Mouse (Mus musculus) limb, embryonic 15.5 days (tissue): ENCODE results near the gene Olfr1129. TPM values are rescaled to one million over a fixed set of nuclear protein-coding genes. Genes with fewer than 3 reads are reported as not detected.
"Not testable (repeated sequence)": the region's sequence is repeated elsewhere in the genome, so short reads cannot be mapped to it uniquely, and the experiment has no call there.

Source experiments
- ATAC-seq: fragments of 200-750 bp; cut with Nextera tagmentation; 2 replicates; pipeline ENCODE4 v1.8.0; 2017; ENCODE audit warnings: low read depth, moderate TSS enrichment; ENCODE audit not compliant: insufficient number of reproducible peaks, low FRiP score, low TSS enrichment
- H3K27ac ChIP-seq: fragments of 300-500 bp; sonication (generic); 2 replicates; pipeline ENCODE4 v1.5.1; 2015; ENCODE audit warnings: moderate library complexity, mild to moderate bottlenecking, inconsistent platforms
- H3K27me3 ChIP-seq: fragments of 300-500 bp; sonication (generic); 2 replicates; pipeline ENCODE4 v1.6.1; 2015; ENCODE audit warnings: inconsistent platforms
- H3K36me3 ChIP-seq: fragments of 300-500 bp; sonication (generic); 2 replicates; pipeline ENCODE4 v1.6.1; 2015; ENCODE audit warnings: inconsistent platforms
- H3K4me1 ChIP-seq: fragments of 300-500 bp; sonication (generic); 2 replicates; pipeline ENCODE4 v1.6.1; 2015; ENCODE audit warnings: inconsistent platforms
- H3K4me2 ChIP-seq: fragments of 300-500 bp; sonication (generic); 2 replicates; pipeline ENCODE4 v1.6.1; 2015; ENCODE audit warnings: mild to moderate bottlenecking, inconsistent platforms
- H3K4me3 ChIP-seq: fragments of 300-500 bp; sonication (generic); 2 replicates; pipeline ENCODE4 v1.5.1; 2015; ENCODE audit warnings: mild to moderate bottlenecking, inconsistent platforms
- H3K9ac ChIP-seq: fragments of 300-500 bp; sonication (generic); 2 replicates; pipeline ENCODE4 v1.6.1; 2015; ENCODE audit warnings: inconsistent platforms
- H3K9me3 ChIP-seq: fragments of 300-500 bp; sonication (generic); 2 replicates; pipeline ENCODE4 v1.6.1; 2016; ENCODE audit warnings: inconsistent platforms
- WGBS: fragments of 180-500 bp; shearing (Covaris S2); methylation state at CpG from one replicate; pipeline ENCODE4 v1.1.7; 2015; 5-methylcytosine and 5-hydroxymethylcytosine counted together
- polyA plus RNA-seq: library from polyadenylated mRNA; unstranded; fragments of >200 nt; fragmentation: Nextera tagmentation; extraction: Ambion mirVana; gene quantifications from 2 replicates; pipeline ENCODE4 v1.2.1, GENCODE M21; 2015

The Olfr1129 gene
- polyA plus RNA-seq: not detected in 2 replicates

GRCm38 (mm10) chr2:87573602-87574001 is at the start of gene Olfr1129:
TSS of gene Olfr1129 (plus strand) at chr2:87573902.
- H3K9me3 ChIP-seq, H3K27me3 ChIP-seq, H3K4me1 ChIP-seq, H3K9ac ChIP-seq, ATAC-seq, H3K4me2 ChIP-seq, H3K27ac ChIP-seq, H3K36me3 ChIP-seq, H3K4me3 ChIP-seq: not testable (repeated sequence)
- 71% methylated on average over 1 of the region's 1 CpGs for WGBS

DNA sequence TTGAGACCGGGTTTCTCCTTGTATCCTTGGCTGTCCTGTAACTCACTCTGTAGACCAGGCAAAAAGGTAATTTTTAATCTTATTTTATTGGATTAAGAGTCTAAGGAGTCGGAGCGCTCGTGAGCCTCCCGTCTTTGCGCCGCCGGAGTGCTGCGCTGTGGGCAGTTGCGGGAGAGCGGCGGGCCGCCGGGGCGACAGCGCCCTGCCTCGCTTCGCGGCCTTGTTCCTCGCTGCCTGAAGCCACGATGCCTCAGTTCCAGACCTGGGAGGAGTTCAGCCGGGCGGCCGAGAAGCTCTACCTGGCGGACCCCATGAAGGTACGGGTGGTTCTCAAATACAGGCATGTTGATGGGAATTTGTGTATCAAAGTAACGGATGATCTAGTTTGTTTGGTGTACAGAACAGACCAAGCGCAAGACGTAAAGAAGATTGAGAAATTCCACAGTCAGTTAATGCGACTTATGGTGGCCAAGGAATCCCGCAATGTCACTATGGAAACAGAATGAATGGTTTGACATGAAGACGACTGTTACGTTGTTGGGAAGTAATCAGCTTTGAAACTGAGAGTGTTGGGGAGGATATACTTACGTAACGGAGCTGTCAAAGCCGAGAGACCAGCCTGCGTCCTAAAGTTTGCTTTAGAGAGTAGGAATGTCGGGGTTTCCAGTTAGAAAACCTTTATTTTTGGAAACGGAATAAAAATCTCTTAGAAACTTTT is 47.6 kb upstream of the Olfr1129 start:
- not testable (repeated sequence) for H3K4me1 ChIP-seq, H3K4me2 ChIP-seq, H3K27me3 ChIP-seq, H3K27ac ChIP-seq, H3K9me3 ChIP-seq, H3K4me3 ChIP-seq, H3K36me3 ChIP-seq, ATAC-seq, H3K9ac ChIP-seq
- 36% methylated on average over 39 of the region's 39 CpGs for WGBS

DNA sequence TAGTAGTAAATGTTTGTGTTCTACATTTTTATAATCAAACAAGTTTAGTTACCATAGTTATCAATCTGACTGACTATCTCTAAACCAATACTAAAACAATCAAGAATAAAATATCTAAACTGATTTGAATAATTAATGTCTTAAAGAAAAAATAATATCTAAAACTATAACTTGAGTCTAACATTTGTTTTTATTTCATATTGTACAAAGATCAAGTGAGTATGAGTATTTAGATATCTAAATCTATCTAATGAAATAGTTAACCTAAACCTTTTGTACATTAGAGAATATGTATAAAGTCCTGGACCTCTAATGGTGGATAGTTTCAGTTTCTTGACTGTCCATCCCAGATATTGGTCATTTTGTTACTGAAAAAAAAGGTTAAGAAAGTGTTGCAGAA is 42.2 kb upstream of the Olfr1129 start, which contains the start of gene Olfr153:
Gene Olfr153, plus strand, starts transcription at position 301 of the 400 bp plus-strand sequence.
- Histone ChIP-seq H3K9me3 (no peaks in the 10 kb centered on the region), H3K4me3 (no peak within 1 kb of the TSS), H3K4me2 (no peak within 1 kb of the TSS), H3K9ac (no peak within 1 kb of the TSS), H3K36me3 (no peaks in the 10 kb centered on the region), H3K4me1 (no peaks in the 10 kb centered on the region), H3K27me3 (no peaks in the 10 kb centered on the region), H3K27ac (no peak within 1 kb of the TSS)
- no peak for ATAC-seq

DNA sequence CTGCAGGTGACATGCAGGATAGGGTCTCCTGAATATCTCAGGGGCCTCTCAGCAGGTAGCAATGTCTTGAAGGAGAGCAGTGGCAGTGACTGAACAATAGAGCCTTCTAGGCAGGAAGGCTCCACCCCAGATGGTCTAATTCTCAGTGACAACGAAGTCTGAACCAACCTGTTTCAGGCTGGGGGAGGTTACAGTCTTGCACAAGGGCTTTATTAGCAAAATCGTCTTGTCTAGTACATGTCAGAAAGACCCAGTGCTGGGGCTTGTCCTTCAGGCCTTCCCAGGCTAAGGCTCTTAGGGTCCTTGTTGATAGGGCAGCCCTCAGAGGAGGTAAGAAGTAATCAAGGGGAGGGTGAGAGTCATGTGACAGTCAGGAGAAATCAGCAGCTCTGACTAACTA is 38.9 kb upstream of the Olfr1129 start:
- Histone ChIP-seq H3K4me1 (no peaks in the 10 kb centered on the region), H3K9me3 (no peaks in the 10 kb centered on the region), H3K27ac (no peak overlapping the region), H3K27me3 (no peaks in the 10 kb centered on the region), H3K9ac (no peak overlapping the region), H3K4me3 (no peak overlapping the region), H3K4me2 (no peak overlapping the region), H3K36me3 (no peaks in the 10 kb centered on the region)
- 57% methylated on average over 2 of the region's 2 CpGs for WGBS
- ATAC-seq: no peak

DNA sequence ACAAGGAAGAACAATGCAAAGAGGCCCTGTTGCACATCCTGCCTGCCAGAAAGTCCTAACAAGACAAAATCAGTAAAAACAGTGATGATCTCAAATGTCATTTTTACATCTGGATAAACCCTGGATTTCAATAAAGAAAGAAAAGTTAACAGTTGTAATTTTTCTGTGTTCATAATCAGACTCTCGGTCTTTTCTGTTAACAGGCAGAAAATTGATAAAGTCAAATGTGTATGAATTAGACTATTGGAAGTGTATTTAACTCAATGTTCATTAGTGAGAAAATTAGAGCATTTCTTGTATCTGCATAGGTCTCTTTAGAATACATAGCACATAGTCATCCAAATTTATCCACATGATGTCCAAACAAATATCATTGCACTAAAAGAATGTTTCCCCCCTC is 28.3 kb upstream of the Olfr1129 start, which contains the start of gene Olfr1128:
Gene Olfr1128, minus strand, starts transcription at position 101 of the 400 bp plus-strand sequence.
- no peak within 1 kb of the TSS for H3K9ac ChIP-seq
- H3K4me3 ChIP-seq: no peak within 1 kb of the TSS
- no peaks in the 10 kb centered on the region for H3K36me3 ChIP-seq
- no peaks in the 10 kb centered on the region for H3K4me1 ChIP-seq
- no peak within 1 kb of the TSS for H3K27ac ChIP-seq
- no peaks in the 10 kb centered on the region for H3K27me3 ChIP-seq
- no peak for ATAC-seq
- 87% methylated on average over 1 of the region's 1 CpGs for WGBS
- no peaks in the 10 kb centered on the region for H3K9me3 ChIP-seq
- H3K4me2 ChIP-seq: no peak within 1 kb of the TSS

- not testable (repeated sequence) for H3K4me1 ChIP-seq, H3K4me2 ChIP-seq, H3K9me3 ChIP-seq, H3K4me3 ChIP-seq, H3K27me3 ChIP-seq, H3K36me3 ChIP-seq, H3K27ac ChIP-seq, H3K9ac ChIP-seq, ATAC-seq
These were observed 32.2 kb downstream of the Olfr1129 start, which contains the start of gene Olfr1130 for GRCm38 (mm10) chr2:87605912-87606311. TSS of gene Olfr1130 (plus strand) at chr2:87606212.

DNA sequence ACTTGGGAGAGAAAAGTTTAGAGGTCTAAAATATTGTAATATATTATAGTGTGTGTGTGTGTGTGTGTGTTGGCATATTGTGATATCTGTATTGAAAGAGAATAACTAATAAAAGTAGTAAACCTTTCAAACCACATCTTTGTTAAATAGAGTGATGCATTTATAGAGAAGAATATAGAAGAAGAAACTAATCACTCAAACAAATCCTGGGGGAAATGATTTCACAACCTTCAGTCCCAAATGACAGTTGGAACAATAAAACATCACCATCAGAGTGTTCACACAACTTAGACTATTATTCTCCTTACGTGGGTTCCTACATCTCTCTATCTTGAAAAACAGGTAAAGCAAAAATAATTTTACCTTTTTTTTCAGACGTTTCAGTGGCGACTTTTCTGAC is 53.1 kb downstream of the Olfr1129 start, which contains the start of gene Olfr1131:
Gene Olfr1131, plus strand, starts transcription at position 301 of the 400 bp plus-strand sequence.
- no peak within 1 kb of the TSS for H3K27ac ChIP-seq
- ATAC-seq: no peak
- H3K36me3 ChIP-seq: no peaks in the 10 kb centered on the region
- H3K4me1 ChIP-seq: no peaks in the 10 kb centered on the region
- WGBS: 55% methylated on average over 3 of the region's 3 CpGs
- no peaks in the 10 kb centered on the region for H3K27me3 ChIP-seq
- H3K4me3 ChIP-seq: no peak within 1 kb of the TSS
- no peak within 1 kb of the TSS for H3K4me2 ChIP-seq
- H3K9ac ChIP-seq: no peak within 1 kb of the TSS
- H3K9me3 ChIP-seq: no peaks in the 10 kb centered on the region

Other genes starting within 250 kb of the Olfr1129 start
- gene Olfr1120, start 219.1 kb upstream of the Olfr1129 start, polyA plus RNA-seq: not detected in 2 replicates
- gene Olfr1121, start 204.0 kb upstream of the Olfr1129 start, polyA plus RNA-seq: not detected in 2 replicates
- not detected in 2 replicates for gene Olfr1122, start 188.1 kb upstream of the Olfr1129 start, polyA plus RNA-seq
- gene Olfr1123, start 157.3 kb upstream of the Olfr1129 start, polyA plus RNA-seq: not detected in 2 replicates
- not detected in 2 replicates for gene Olfr1124, start 143.6 kb upstream of the Olfr1129 start, polyA plus RNA-seq
- gene Olfr1126, start 119.9 kb upstream of the Olfr1129 start, polyA plus RNA-seq: not detected in 2 replicates
- not detected in 2 replicates for gene Pramel7, start 76.8 kb upstream of the Olfr1129 start, polyA plus RNA-seq
- gene Pramel6, start 67.3 kb upstream of the Olfr1129 start, polyA plus RNA-seq: not detected in 2 replicates
- not detected in 2 replicates for gene Olfr153, start 42.1 kb upstream of the Olfr1129 start, polyA plus RNA-seq
- not detected in 2 replicates for gene Olfr1128, start 28.4 kb upstream of the Olfr1129 start, polyA plus RNA-seq
- not detected in 2 replicates for gene Olfr1130, start 32.3 kb downstream of the Olfr1129 start, polyA plus RNA-seq
- not detected in 2 replicates for gene Olfr1131, start 53.2 kb downstream of the Olfr1129 start, polyA plus RNA-seq
- gene Olfr1132, start 63.6 kb downstream of the Olfr1129 start, polyA plus RNA-seq: not detected in 2 replicates
- gene Olfr1133, start 73.5 kb downstream of the Olfr1129 start, polyA plus RNA-seq: not detected in 2 replicates
- gene Olfr1134, start 84.6 kb downstream of the Olfr1129 start, polyA plus RNA-seq: not detected in 2 replicates
- gene Olfr1135, start 99.8 kb downstream of the Olfr1129 start, polyA plus RNA-seq: not detected in 2 replicates
- gene Olfr1136, start 120.0 kb downstream of the Olfr1129 start, polyA plus RNA-seq: not detected in 2 replicates
- not detected in 2 replicates for gene Olfr1137, start 139.3 kb downstream of the Olfr1129 start, polyA plus RNA-seq
- not detected in 2 replicates for gene Olfr1138, start 166.1 kb downstream of the Olfr1129 start, polyA plus RNA-seq
- not detected in 2 replicates for gene Olfr1140, start 169.8 kb downstream of the Olfr1129 start, polyA plus RNA-seq
- gene Olfr1141, start 180.1 kb downstream of the Olfr1129 start, polyA plus RNA-seq: not detected in 2 replicates
- not detected in 2 replicates for gene Olfr152, start 205.6 kb downstream of the Olfr1129 start, polyA plus RNA-seq
- gene Olfr1143, start 226.7 kb downstream of the Olfr1129 start, polyA plus RNA-seq: not detected in 2 replicates
- not detected in 2 replicates for gene Olfr1145, start 235.9 kb downstream of the Olfr1129 start, polyA plus RNA-seq